Mouse (Mus musculus): ENCODE measurements around the gene Gsdma.

DNA sequence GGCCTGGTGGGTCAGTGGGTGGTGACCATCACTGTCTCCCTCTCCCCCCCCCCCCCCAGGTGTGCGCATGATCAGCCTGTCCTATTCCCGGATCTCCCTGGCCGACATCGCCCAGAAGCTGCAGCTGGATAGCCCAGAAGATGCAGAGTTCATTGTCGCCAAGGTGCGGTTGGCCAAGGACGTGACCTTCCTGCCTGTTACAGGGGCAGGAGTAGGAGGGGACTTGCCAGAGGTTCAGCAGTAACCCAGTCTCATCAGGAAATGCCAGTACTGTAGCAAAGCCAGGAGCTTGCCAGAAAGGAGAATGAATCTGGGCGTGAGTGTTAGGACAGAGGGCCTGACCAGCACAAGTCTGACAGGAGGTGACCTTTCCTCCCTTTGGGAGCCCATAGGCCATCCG is 29.6 kb downstream of the Gsdma start:
- TF ChIP-seq ZC3H11A (IDR thresholded peaks at IDR 0.05; ENCODE audit: low read depth, low read length) (no peak), MEF2A (IDR thresholded peaks at IDR 0.05; ENCODE audit: borderline replicate concordance, low read depth, low read length) (no peak), MAX (IDR thresholded peaks at IDR 0.05; ENCODE audit: low read length) (no peak), POLR2A (IDR thresholded peaks at IDR 0.05; ENCODE audit: low read depth, low read length) (no peak), ZKSCAN1 (IDR thresholded peaks at IDR 0.05; ENCODE audit: borderline replicate concordance, low read depth, low read length) (no peak), CTCF (conservative IDR thresholded peaks at IDR 0.05 in 1 of 2, IDR thresholded peaks at IDR 0.05 in 1 of 2; ENCODE audit: low read depth in 2 of 2, low read length in 2 of 2) (no peak), NELFE (IDR thresholded peaks at IDR 0.05; ENCODE audit: low read depth, low read length) (no peak), EP300 (IDR thresholded peaks at IDR 0.05; ENCODE audit: low read length) (no peak), BHLHE40 (IDR thresholded peaks at IDR 0.05; ENCODE audit: low read depth, low read length) (no peak), RAD21 (IDR thresholded peaks at IDR 0.05; ENCODE audit: low read depth, low read length) (no peak), ELF1 (IDR thresholded peaks at IDR 0.05; ENCODE audit: low read depth, low read length) (no peak), JUN (IDR thresholded peaks at IDR 0.05; ENCODE audit: insufficient read depth, low read depth, low read length) (no peak), SMC3 (IDR thresholded peaks at IDR 0.05; ENCODE audit: low read depth, low read length) (no peak), MXI1 (IDR thresholded peaks at IDR 0.05; ENCODE audit: low read depth, low read length) (no peak)

Data from CH12.LX (cell line).